Mouse (Mus musculus) intestine, postnatal 0 days (tissue): Measurements from ENCODE around the gene Ttll5. TPM values are rescaled to one million over a fixed set of nuclear protein-coding genes. Genes with fewer than 3 reads are reported as not detected.

Experiments
- ATAC-seq: fragments of 200-750 bp; cut with Nextera tagmentation; 2 replicates; pipeline ENCODE4 v1.8.0; 2017; ENCODE audit warnings: mild to moderate bottlenecking, moderate TSS enrichment, moderate library complexity
- H3K27ac ChIP-seq: fragments of 300-500 bp; sonication (generic); 2 replicates; pipeline ENCODE4 v1.5.1; 2014; ENCODE audit warnings: mild to moderate bottlenecking, low read depth, low read length, moderate library complexity
- H3K27me3 ChIP-seq: fragments of 300-500 bp; sonication (generic); replicated peaks from 2 replicates; pipeline ENCODE4 v1.6.1; 2014; ENCODE audit warnings: low read length, mixed read lengths; ENCODE audit not compliant: control insufficient read depth, insufficient read depth
- H3K36me3 ChIP-seq: fragments of 300-500 bp; sonication (generic); 2 replicates; pipeline ENCODE4 v1.6.1; 2014; ENCODE audit warnings: mild to moderate bottlenecking, moderate library complexity; ENCODE audit not compliant: control insufficient read depth, insufficient read depth
- H3K4me1 ChIP-seq: fragments of 300-500 bp; sonication (generic); replicated peaks from 2 replicates; pipeline ENCODE4 v1.6.1; 2014; ENCODE audit warnings: antibody characterized with exemption, low read length, mixed read lengths; ENCODE audit not compliant: control insufficient read depth, insufficient read depth
- H3K4me2 ChIP-seq: fragments of 300-500 bp; sonication (generic); replicated peaks from 2 replicates; pipeline ENCODE4 v1.6.1; 2014; ENCODE audit warnings: low read depth, mild to moderate bottlenecking, moderate library complexity
- H3K4me3 ChIP-seq: fragments of 300-500 bp; sonication (generic); 2 replicates; pipeline ENCODE4 v1.5.1; 2014; ENCODE audit warnings: low read depth, low read length
- H3K9ac ChIP-seq: fragments of 300-500 bp; sonication (generic); 2 replicates; pipeline ENCODE4 v1.6.1; 2014; ENCODE audit warnings: mild to moderate bottlenecking, low read depth, low read length
- H3K9me3 ChIP-seq: fragments of 300-500 bp; sonication (generic); 2 replicates; pipeline ENCODE4 v1.6.1; 2016; ENCODE audit warnings: mixed run types; ENCODE audit not compliant: control insufficient read depth
- CTCF ChIP-seq: sonication (generic); IDR thresholded peaks from 2 replicates; pipeline ENCODE4 v1.5.1; 2016; ENCODE audit warnings: low read depth, mild to moderate bottlenecking, control low read depth, antibody characterized with exemption, moderate library complexity
- WGBS: fragments of 180-500 bp; shearing (Covaris S2); extraction: QIAGEN DNeasy Blood & Tissue Kit; methylation state at CpG from one replicate; pipeline ENCODE4 v1.1.7; 2014; 5-methylcytosine and 5-hydroxymethylcytosine counted together
- polyA plus RNA-seq: library from polyadenylated mRNA; unstranded; fragments of >200 nt; fragmentation: Nextera tagmentation; extraction: Ambion mirVana; gene quantifications from 2 replicates; pipeline ENCODE4 v1.2.1, GENCODE M21; 2015

The Ttll5 gene
- polyA plus RNA-seq, 1 experiment from 2014 or later, result 3.3 TPM

DNA sequence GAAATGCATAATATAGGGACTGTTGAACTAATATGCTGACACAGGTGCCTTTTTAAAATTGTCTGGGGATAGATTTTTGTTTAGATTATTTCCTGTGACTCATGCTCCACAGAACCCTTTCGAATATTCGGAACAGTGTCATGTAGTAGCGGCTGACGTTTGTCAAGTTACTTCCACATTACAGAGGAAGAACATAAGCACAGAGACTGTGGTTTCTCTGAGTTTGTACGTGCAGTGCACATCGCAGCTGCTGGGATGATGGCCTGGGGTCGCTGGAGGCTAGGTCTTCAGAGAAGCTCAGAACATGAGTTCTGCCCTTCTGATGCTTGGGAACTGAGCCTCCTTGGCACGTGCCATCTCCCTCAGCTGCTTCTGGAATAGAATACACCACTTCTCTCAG is 222.9 kb downstream of the Ttll5 start:
- H3K9me3 ChIP-seq, result no peaks in the 10 kb centered on the region
- no peak overlapping the region for H3K27ac ChIP-seq
- WGBS, result 76% methylated on average over 8 of the region's 8 CpGs
- no peak overlapping the region for H3K9ac ChIP-seq
- no peaks in the 10 kb centered on the region; the same call in 1 of the 2 replicates for H3K36me3 ChIP-seq
- H3K4me2 ChIP-seq, result no peak overlapping the region
- no peaks in the 10 kb centered on the region for H3K27me3 ChIP-seq
- ATAC-seq, result no peak
- H3K4me1 ChIP-seq, result no peaks in the 10 kb centered on the region
- no peak for TF ChIP-seq CTCF
- H3K4me3 ChIP-seq, result no peak overlapping the region

DNA sequence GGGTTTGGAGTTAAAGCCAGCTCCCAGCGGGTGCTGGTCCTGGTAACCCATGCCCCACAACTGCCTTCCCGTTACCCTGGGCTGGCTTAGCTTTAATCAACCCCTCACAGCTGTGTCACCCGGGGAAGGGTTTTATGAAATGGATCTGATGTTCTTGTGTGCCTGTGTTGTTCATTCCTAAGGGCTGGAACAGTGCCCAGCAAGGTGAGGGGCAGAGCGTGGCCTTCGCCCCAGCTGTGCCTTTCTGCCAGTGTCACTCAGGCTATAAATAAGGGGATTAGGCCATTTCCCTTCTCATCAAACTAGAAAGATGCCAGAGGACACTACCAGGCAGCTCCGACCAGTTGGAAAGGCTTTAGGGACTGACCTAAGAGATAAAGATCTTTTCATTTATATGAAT is 225.4 kb downstream of the Ttll5 start:
- Histone ChIP-seq H3K4me1 (no peaks in the 10 kb centered on the region), H3K27ac (no peak overlapping the region), H3K27me3 (no peaks in the 10 kb centered on the region), H3K9ac (no peak overlapping the region), H3K4me3 (no peak overlapping the region), H3K4me2 (no peak overlapping the region), H3K9me3 (no peaks in the 10 kb centered on the region), H3K36me3 (no peaks in the 10 kb centered on the region)
- TF ChIP-seq CTCF, result no peak
- WGBS, result 84% methylated on average over 6 of the region's 6 CpGs
- no peak for ATAC-seq

DNA sequence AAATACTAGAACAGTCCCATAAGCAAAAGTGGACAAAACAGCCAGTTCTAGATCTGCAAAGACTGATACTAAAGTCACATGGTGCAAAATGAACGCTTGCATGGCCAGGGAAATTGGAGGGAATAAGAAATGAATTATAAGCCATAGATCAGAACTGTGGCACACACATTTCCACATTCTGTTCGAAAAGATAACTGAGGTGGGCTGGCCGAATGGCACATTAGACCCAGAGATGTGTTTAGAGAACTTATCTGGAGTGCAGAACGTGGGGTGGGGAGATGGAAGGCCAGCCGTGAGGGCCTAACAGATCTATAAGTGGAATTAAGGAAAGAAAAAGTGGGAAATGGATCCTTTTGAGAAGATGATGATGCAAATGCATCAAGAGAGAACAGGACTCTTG is 227.0 kb downstream of the Ttll5 start:
- H3K4me1 ChIP-seq, result no peaks in the 10 kb centered on the region
- no peaks in the 10 kb centered on the region; the same call in 1 of the 2 replicates for H3K36me3 ChIP-seq
- no peaks in the 10 kb centered on the region for H3K27me3 ChIP-seq
- ATAC-seq, result no peak
- H3K27ac ChIP-seq, result no peak overlapping the region
- H3K4me3 ChIP-seq, result no peak overlapping the region
- no peak for TF ChIP-seq CTCF
- no peak overlapping the region for H3K4me2 ChIP-seq
- no peaks in the 10 kb centered on the region for H3K9me3 ChIP-seq
- H3K9ac ChIP-seq, result no peak overlapping the region
- 86% methylated on average over 5 of the region's 5 CpGs for WGBS

GRCm38 (mm10) chr12:86055306-86055705 is 230.8 kb downstream of the Ttll5 start:
- Histone ChIP-seq H3K36me3 (peaks cover 4% of the 10 kb centered on the region; the same call in 1 of the 2 replicates), H3K4me1 (no peaks in the 10 kb centered on the region), H3K4me2 (no peak overlapping the region), H3K9ac (no peak overlapping the region), H3K9me3 (no peaks in the 10 kb centered on the region), H3K4me3 (no peak overlapping the region), H3K27ac (no peak overlapping the region), H3K27me3 (no peaks in the 10 kb centered on the region)
- WGBS, result 97% methylated on average over 2 of the region's 2 CpGs
- ATAC-seq, result no peak
- TF ChIP-seq CTCF, result no peak

- H3K36me3 ChIP-seq, result peaks cover 4% of the 10 kb centered on the region; the same call in 1 of the 2 replicates
- ATAC-seq, result no peak
- H3K4me3 ChIP-seq, result no peak overlapping the region
- H3K4me2 ChIP-seq, result no peak overlapping the region
- no peak overlapping the region for H3K9ac ChIP-seq
- H3K27me3 ChIP-seq, result no peaks in the 10 kb centered on the region
- 82% methylated on average over 8 of the region's 8 CpGs for WGBS
- TF ChIP-seq CTCF, result no peak
- no peaks in the 10 kb centered on the region for H3K9me3 ChIP-seq
- no peak overlapping the region for H3K27ac ChIP-seq
- H3K4me1 ChIP-seq, result no peaks in the 10 kb centered on the region
These were observed 232.5 kb downstream of the Ttll5 start for GRCm38 (mm10) chr12:86056976-86057375.

DNA sequence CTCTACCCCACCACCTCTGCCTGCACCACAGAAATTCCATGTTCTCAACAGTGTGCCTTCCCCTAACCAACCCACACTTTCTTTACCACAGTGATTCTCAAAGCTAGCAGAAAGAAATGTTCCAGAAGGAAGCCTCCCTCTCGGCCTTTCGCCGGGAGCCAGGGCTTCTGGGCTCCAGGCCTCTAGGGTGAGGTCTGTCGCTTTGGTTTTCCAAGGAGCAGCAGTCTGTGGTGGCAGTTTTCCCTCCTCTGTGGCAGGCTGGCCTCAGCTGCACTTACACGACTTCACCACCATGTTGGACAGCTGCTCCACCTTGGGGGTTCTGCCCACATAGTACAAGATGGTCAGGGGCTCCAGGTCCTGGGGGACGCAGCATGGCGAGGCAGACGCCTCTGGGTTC is 233.1 kb downstream of the Ttll5 start:
- Histone ChIP-seq H3K27ac (no peak overlapping the region), H3K4me3 (no peak overlapping the region), H3K9ac (no peak overlapping the region), H3K27me3 (no peaks in the 10 kb centered on the region), H3K36me3 (peaks cover 4% of the 10 kb centered on the region; the same call in 1 of the 2 replicates), H3K4me1 (no peaks in the 10 kb centered on the region), H3K9me3 (no peaks in the 10 kb centered on the region), H3K4me2 (no peak overlapping the region)
- TF ChIP-seq CTCF, result no peak
- 85% methylated on average over 8 of the region's 8 CpGs for WGBS
- ATAC-seq, result no peak

DNA sequence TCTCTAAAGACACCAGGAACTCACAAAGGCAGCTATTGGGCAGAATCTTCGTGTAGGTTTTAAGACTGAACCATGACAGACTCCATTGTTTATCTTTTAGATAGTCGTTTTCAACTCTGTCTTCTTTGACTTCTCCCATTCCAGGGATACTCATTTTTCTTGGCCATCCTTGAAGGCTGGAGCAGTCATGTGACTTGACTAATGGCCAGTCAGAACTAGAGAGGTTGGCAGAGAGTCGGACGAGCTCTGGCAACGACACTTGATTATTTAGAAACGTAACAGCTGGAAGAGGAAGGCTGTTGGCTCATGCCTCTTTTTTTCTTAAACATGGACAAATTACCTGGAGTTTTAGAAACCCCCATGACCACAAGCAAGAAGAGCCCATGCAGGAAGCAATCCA is 234.9 kb downstream of the Ttll5 start:
- Histone ChIP-seq H3K4me1 (no peaks in the 10 kb centered on the region), H3K9me3 (no peaks in the 10 kb centered on the region), H3K4me3 (no peak overlapping the region), H3K27me3 (no peaks in the 10 kb centered on the region), H3K27ac (no peak overlapping the region), H3K36me3 (peaks cover 4% of the 10 kb centered on the region; the same call in 1 of the 2 replicates), H3K4me2 (no peak overlapping the region), H3K9ac (no peak overlapping the region)
- whole genome bisulfite sequencing, result 70% methylated on average over 6 of the region's 6 CpGs
- no peak for ATAC-seq
- TF ChIP-seq CTCF, result no peak
